Mouse (Mus musculus) embryonic facial prominence, embryonic 12.5 days (tissue): ENCODE results near the gene Rreb1. TPM values are rescaled to one million over a fixed set of nuclear protein-coding genes. Genes with fewer than 3 reads are reported as not detected.

Experiments
- ATAC-seq: fragments of 200-750 bp; cut with Nextera tagmentation; 2 replicates; pipeline ENCODE4 v1.8.0; 2017; ENCODE audit not compliant: insufficient number of reproducible peaks, insufficient read depth, low FRiP score, low TSS enrichment
- H3K27ac ChIP-seq: fragments of 300-500 bp; sonication (generic); 2 replicates; pipeline ENCODE4 v1.5.1; 2016; ENCODE audit warnings: mild to moderate bottlenecking
- H3K27me3 ChIP-seq: fragments of 300-500 bp; sonication (generic); 2 replicates; pipeline ENCODE4 v1.6.1; 2016; ENCODE audit warnings: mild to moderate bottlenecking, moderate library complexity
- H3K36me3 ChIP-seq: fragments of 300-500 bp; sonication (generic); 2 replicates; pipeline ENCODE4 v1.6.1; 2016; ENCODE audit warnings: mild to moderate bottlenecking
- H3K4me1 ChIP-seq: fragments of 300-500 bp; sonication (generic); 2 replicates; pipeline ENCODE4 v1.6.1; 2016
- H3K4me2 ChIP-seq: fragments of 300-500 bp; sonication (generic); replicated peaks from 2 replicates; pipeline ENCODE4 v1.6.1; 2016; ENCODE audit warnings: mild to moderate bottlenecking, moderate library complexity
- H3K4me3 ChIP-seq: fragments of 300-500 bp; sonication (generic); 2 replicates; pipeline ENCODE4 v1.5.1; 2016; ENCODE audit warnings: mild to moderate bottlenecking
- H3K9ac ChIP-seq: fragments of 300-500 bp; sonication (generic); 2 replicates; pipeline ENCODE4 v1.6.1; 2016; ENCODE audit warnings: mild to moderate bottlenecking, moderate library complexity
- H3K9me3 ChIP-seq: fragments of 300-500 bp; sonication (generic); 2 replicates; pipeline ENCODE4 v1.6.1; 2016; ENCODE audit warnings: mild to moderate bottlenecking, moderate library complexity
- WGBS: fragments of 180-500 bp; shearing (Covaris S2); methylation state at CpG from one replicate; pipeline ENCODE4 v1.1.7; 2016; 5-methylcytosine and 5-hydroxymethylcytosine counted together
- polyA plus RNA-seq: library from polyadenylated mRNA; unstranded; fragments of >200 nt; fragmentation: Nextera tagmentation; extraction: Ambion mirVana; gene quantifications from 2 replicates; pipeline ENCODE4 v1.2.1, GENCODE M21; 2016

The Rreb1 gene
- polyA plus RNA-seq, 1 experiment from 2014 or later, result 10.1 TPM

GRCm38 (mm10) chr13:37872142-37872835 is 94.1 kb downstream of the Rreb1 start:
- no peak overlapping the region for H3K4me2 ChIP-seq
- no peaks in the 10 kb centered on the region for H3K9me3 ChIP-seq
- H3K4me1 ChIP-seq, result peaks cover 7% of the 10 kb centered on the region; the same call in 1 of the 2 replicates
- ATAC-seq, result no peak
- H3K27ac ChIP-seq, result no peak overlapping the region
- WGBS, result 94% methylated on average over 2 of the region's 2 CpGs
- H3K36me3 ChIP-seq, result no peaks in the 10 kb centered on the region
- no peak overlapping the region for H3K9ac ChIP-seq
- no peak overlapping the region for H3K4me3 ChIP-seq
- no peaks in the 10 kb centered on the region for H3K27me3 ChIP-seq

- WGBS, result 70% methylated on average over 7 of the region's 7 CpGs
- H3K9me3 ChIP-seq, result no peaks in the 10 kb centered on the region
- no peak overlapping the region for H3K4me2 ChIP-seq
- ATAC-seq, result no peak
- no peak overlapping the region for H3K9ac ChIP-seq
- H3K4me1 ChIP-seq, result 0 out of 2 replicates have a peak, but pooled peaks cover 7% of the 10 kb centered on the region
- H3K27me3 ChIP-seq, result no peaks in the 10 kb centered on the region
- no peak overlapping the region for H3K4me3 ChIP-seq
- H3K36me3 ChIP-seq, result no peaks in the 10 kb centered on the region
- H3K27ac ChIP-seq, result no peak overlapping the region
Observed at GRCm38 (mm10) chr13:37873125-37873891, 95.1 kb downstream of the Rreb1 start.

- 92% methylated on average over 2 of the region's 2 CpGs for WGBS
- H3K9me3 ChIP-seq, result no peaks in the 10 kb centered on the region
- no peak overlapping the region for H3K27ac ChIP-seq
- H3K27me3 ChIP-seq, result no peaks in the 10 kb centered on the region
- H3K4me3 ChIP-seq, result no peak overlapping the region
- peaks cover 25% of the 10 kb centered on the region for H3K4me1 ChIP-seq
- no peak overlapping the region for H3K4me2 ChIP-seq
- no peaks in the 10 kb centered on the region for H3K36me3 ChIP-seq
- no peak for ATAC-seq
- no peak overlapping the region for H3K9ac ChIP-seq
Observed at GRCm38 (mm10) chr13:37875919-37876318, 97.7 kb downstream of the Rreb1 start.

GRCm38 (mm10) chr13:37876366-37876765 is 98.2 kb downstream of the Rreb1 start:
- Histone ChIP-seq H3K27me3 (no peaks in the 10 kb centered on the region), H3K4me2 (no peak overlapping the region), H3K9me3 (no peaks in the 10 kb centered on the region), H3K9ac (no peak overlapping the region), H3K4me3 (no peak overlapping the region), H3K36me3 (no peaks in the 10 kb centered on the region), H3K27ac (no peak overlapping the region), H3K4me1 (peaks cover 27% of the 10 kb centered on the region)
- 73% methylated on average over 5 of the region's 5 CpGs for WGBS
- no peak for ATAC-seq

GRCm38 (mm10) chr13:37876836-37877235 is 98.6 kb downstream of the Rreb1 start:
- Histone ChIP-seq H3K36me3 (no peaks in the 10 kb centered on the region), H3K4me1 (peaks cover 30% of the 10 kb centered on the region), H3K9ac (no peak overlapping the region), H3K27me3 (no peaks in the 10 kb centered on the region), H3K4me3 (no peak overlapping the region), H3K27ac (no peak overlapping the region), H3K4me2 (no peak overlapping the region), H3K9me3 (no peaks in the 10 kb centered on the region)
- ATAC-seq, result no peak
- 50% methylated on average over 4 of the region's 4 CpGs for WGBS

- no peak for ATAC-seq
- Histone ChIP-seq H3K27ac (no peak overlapping the region), H3K36me3 (no peaks in the 10 kb centered on the region), H3K9ac (no peak overlapping the region), H3K4me1 (peaks cover 30% of the 10 kb centered on the region), H3K9me3 (no peaks in the 10 kb centered on the region), H3K4me2 (no peak overlapping the region), H3K4me3 (no peak overlapping the region), H3K27me3 (no peaks in the 10 kb centered on the region)
- 46% methylated on average over 3 of the region's 3 CpGs for WGBS
Observed at GRCm38 (mm10) chr13:37877241-37877640, 99.0 kb downstream of the Rreb1 start.

- Histone ChIP-seq H3K9me3 (no peaks in the 10 kb centered on the region), H3K9ac (no peak overlapping the region), H3K4me1 (peaks cover 30% of the 10 kb centered on the region), H3K27me3 (no peaks in the 10 kb centered on the region), H3K4me3 (no peak overlapping the region), H3K36me3 (no peaks in the 10 kb centered on the region), H3K27ac (no peak overlapping the region), H3K4me2 (no peak overlapping the region)
- WGBS, result 82% methylated on average over 2 of the region's 2 CpGs
- ATAC-seq, result no peak
Observed at GRCm38 (mm10) chr13:37878918-37879331, 100.7 kb downstream of the Rreb1 start.

GRCm38 (mm10) chr13:37879556-37879955 is 101.4 kb downstream of the Rreb1 start:
- no peak for ATAC-seq
- H3K4me3 ChIP-seq, result no peak overlapping the region
- no peak overlapping the region for H3K27ac ChIP-seq
- no peak overlapping the region for H3K4me2 ChIP-seq
- WGBS, result 62% methylated on average over 5 of the region's 5 CpGs
- no peaks in the 10 kb centered on the region for H3K36me3 ChIP-seq
- H3K27me3 ChIP-seq, result no peaks in the 10 kb centered on the region
- H3K4me1 ChIP-seq, result peaks cover 30% of the 10 kb centered on the region
- H3K9me3 ChIP-seq, result no peaks in the 10 kb centered on the region
- no peak overlapping the region for H3K9ac ChIP-seq

GRCm38 (mm10) chr13:37880035-37880434 is 101.8 kb downstream of the Rreb1 start:
- Histone ChIP-seq H3K36me3 (no peaks in the 10 kb centered on the region), H3K9ac (no peak overlapping the region), H3K4me1 (peaks cover 30% of the 10 kb centered on the region), H3K27ac (0 out of 2 replicates have a peak overlapping the region, but pooled peaks have one; percentile 38), H3K4me3 (no peak overlapping the region), H3K4me2 (no peak overlapping the region), H3K27me3 (no peaks in the 10 kb centered on the region), H3K9me3 (no peaks in the 10 kb centered on the region)
- ATAC-seq, result no peak
- WGBS, result 35% methylated on average over 1 of the region's 1 CpGs

- peaks cover 30% of the 10 kb centered on the region for H3K4me1 ChIP-seq
- H3K9me3 ChIP-seq, result no peaks in the 10 kb centered on the region
- H3K36me3 ChIP-seq, result no peaks in the 10 kb centered on the region
- no peak overlapping the region for H3K4me2 ChIP-seq
- H3K27ac ChIP-seq, result 0 out of 2 replicates have a peak overlapping the region, but pooled peaks have one; percentile 38
- no peak for ATAC-seq
- H3K4me3 ChIP-seq, result no peak overlapping the region
- no peaks in the 10 kb centered on the region for H3K27me3 ChIP-seq
- no peak overlapping the region for H3K9ac ChIP-seq
- 40% methylated on average over 9 of the region's 9 CpGs for WGBS
Observed at GRCm38 (mm10) chr13:37880581-37881130, 102.5 kb downstream of the Rreb1 start.

GRCm38 (mm10) chr13:37882521-37882920 is 104.3 kb downstream of the Rreb1 start:
- ATAC-seq, result no peak
- no peak overlapping the region for H3K4me3 ChIP-seq
- 86% methylated on average over 8 of the region's 8 CpGs for WGBS
- H3K27me3 ChIP-seq, result no peaks in the 10 kb centered on the region
- H3K4me2 ChIP-seq, result no peak overlapping the region
- H3K9ac ChIP-seq, result no peak overlapping the region
- H3K36me3 ChIP-seq, result no peaks in the 10 kb centered on the region
- H3K4me1 ChIP-seq, result peaks cover 23% of the 10 kb centered on the region
- no peaks in the 10 kb centered on the region for H3K9me3 ChIP-seq
- no peak overlapping the region for H3K27ac ChIP-seq

GRCm38 (mm10) chr13:37883008-37883407 is 104.8 kb downstream of the Rreb1 start:
- Histone ChIP-seq H3K4me2 (no peak overlapping the region), H3K4me3 (no peak overlapping the region), H3K4me1 (peaks cover 23% of the 10 kb centered on the region), H3K9me3 (no peaks in the 10 kb centered on the region), H3K36me3 (no peaks in the 10 kb centered on the region), H3K27ac (no peak overlapping the region), H3K9ac (no peak overlapping the region), H3K27me3 (no peaks in the 10 kb centered on the region)
- WGBS, result 88% methylated on average over 5 of the region's 5 CpGs
- no peak for ATAC-seq
